Mouse (Mus musculus): ENCODE data around the gene Cep112.

Cep112 gene

GRCm38 (mm10) chr11:108424889-108425591 is at the start of gene Cep112:
Gene Cep112 (plus strand): TSS chr11:108425192.
- peak; percentile 99 for DNase-seq (ENCODE audit: extremely low read depth, insufficient read length, low spot score)

- DNase-seq (ENCODE audit: extremely low read depth, insufficient read length, low spot score), result no peak
Measured at GRCm38 (mm10) chr11:108376815-108377214, 48.2 kb upstream of the Cep112 start.

GRCm38 (mm10) chr11:108377680-108378362 is 47.2 kb upstream of the Cep112 start:
- peak; percentile 79 for DNase-seq (ENCODE audit: extremely low read depth, insufficient read length, low spot score)

- DNase-seq (ENCODE audit: extremely low read depth, insufficient read length, low spot score), result peak; percentile 19
Measured at GRCm38 (mm10) chr11:108378363-108378751, 46.6 kb upstream of the Cep112 start.

- no peak for DNase-seq (ENCODE audit: extremely low read depth, insufficient read length, low spot score)
Measured at GRCm38 (mm10) chr11:108382664-108383063, 42.3 kb upstream of the Cep112 start.

GRCm38 (mm10) chr11:108384920-108385665 is 39.9 kb upstream of the Cep112 start:
- DNase-seq (ENCODE audit: extremely low read depth, insufficient read length, low spot score), result no peak

- DNase-seq (ENCODE audit: extremely low read depth, insufficient read length, low spot score), result no peak
Measured at GRCm38 (mm10) chr11:108385666-108386024, 39.3 kb upstream of the Cep112 start.

GRCm38 (mm10) chr11:108395061-108395460 is 29.9 kb upstream of the Cep112 start:
- DNase-seq (ENCODE audit: extremely low read depth, insufficient read length, low spot score), result no peak

- no peak for DNase-seq (ENCODE audit: extremely low read depth, insufficient read length, low spot score)
Measured at GRCm38 (mm10) chr11:108396076-108396829, 28.7 kb upstream of the Cep112 start.

GRCm38 (mm10) chr11:108409876-108410644 is 14.9 kb upstream of the Cep112 start:
- no peak for DNase-seq (ENCODE audit: extremely low read depth, insufficient read length, low spot score)

- no peak for DNase-seq (ENCODE audit: extremely low read depth, insufficient read length, low spot score)
Measured at GRCm38 (mm10) chr11:108416360-108416759, 8.6 kb upstream of the Cep112 start.

- no peak for DNase-seq (ENCODE audit: extremely low read depth, insufficient read length, low spot score)
Measured at GRCm38 (mm10) chr11:108418540-108418939, 6.5 kb upstream of the Cep112 start.

- DNase-seq (ENCODE audit: extremely low read depth, insufficient read length, low spot score), result no peak
Measured at GRCm38 (mm10) chr11:108419242-108419641, 5.8 kb upstream of the Cep112 start.

- DNase-seq (ENCODE audit: extremely low read depth, insufficient read length, low spot score), result no peak
Measured at GRCm38 (mm10) chr11:108420751-108421150, 4.2 kb upstream of the Cep112 start.

- no peak for DNase-seq (ENCODE audit: extremely low read depth, insufficient read length, low spot score)
Measured at GRCm38 (mm10) chr11:108423221-108423620, 1.8 kb upstream of the Cep112 start.

GRCm38 (mm10) chr11:108424111-108424510 is 881 bp upstream of the Cep112 start:
- DNase-seq (ENCODE audit: extremely low read depth, insufficient read length, low spot score), result no peak

- no peak for DNase-seq (ENCODE audit: extremely low read depth, insufficient read length, low spot score)
Measured at GRCm38 (mm10) chr11:108425592-108425921, 565 bp downstream of the Cep112 start.

- DNase-seq (ENCODE audit: extremely low read depth, insufficient read length, low spot score), result no peak
Measured at GRCm38 (mm10) chr11:108426086-108426485, 1.1 kb downstream of the Cep112 start.

GRCm38 (mm10) chr11:108427191-108427590 is 2.2 kb downstream of the Cep112 start:
- no peak for DNase-seq (ENCODE audit: extremely low read depth, insufficient read length, low spot score)

- no peak for DNase-seq (ENCODE audit: extremely low read depth, insufficient read length, low spot score)
Measured at GRCm38 (mm10) chr11:108429076-108429475, 4.1 kb downstream of the Cep112 start.
